Mouse (Mus musculus): ENCODE measurements around the gene Slc51b. TPM values are rescaled to one million over a fixed set of nuclear protein-coding genes. Genes with fewer than 3 reads are reported as not detected.
A peak's percentile ranks its signal among the peaks of the same experiment; 100 is the strongest.

The Slc51b gene
- polyA plus RNA-seq, 1 experiment from 2014 or later: not detected

DNA sequence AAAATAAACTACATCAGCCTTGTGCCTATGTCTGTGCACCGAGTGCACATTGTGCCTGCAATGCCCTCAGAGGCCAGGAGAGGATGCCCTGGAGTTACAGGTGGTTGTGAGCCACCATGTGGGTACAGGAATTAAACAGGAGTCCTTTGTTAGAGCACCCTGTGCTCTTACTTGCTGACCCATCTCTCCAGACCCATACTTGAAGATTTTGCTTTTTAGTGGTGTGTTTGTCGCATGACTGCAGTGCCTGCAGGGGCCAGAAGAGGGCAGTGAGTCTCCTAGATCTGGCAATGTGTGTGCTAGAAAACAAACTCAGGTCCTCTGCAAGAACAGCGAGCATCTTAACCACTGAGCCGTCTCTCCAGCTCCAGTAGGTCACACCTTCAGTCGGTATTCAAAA is 11.4 kb upstream of the Slc51b start:
- H3K9ac ChIP-seq: no peak overlapping the region
- 68% methylated on average over 5 of the region's 5 CpGs for WGBS
- peaks cover 10% of the 10 kb centered on the region; the same call in 1 of the 2 replicates for H3K36me3 ChIP-seq (ENCODE audit: poor library complexity, severe bottlenecking)
- H3K27me3 ChIP-seq: no peaks in the 10 kb centered on the region
- H3K4me1 ChIP-seq: peaks cover 10% of the 10 kb centered on the region
- no peak overlapping the region for H3K27ac ChIP-seq
- no peak overlapping the region for H3K4me3 ChIP-seq
- no peaks in the 10 kb centered on the region for H3K9me3 ChIP-seq (replicated peaks)
- ATAC-seq: no peak
- H3K4me2 ChIP-seq: no peak overlapping the region

DNA sequence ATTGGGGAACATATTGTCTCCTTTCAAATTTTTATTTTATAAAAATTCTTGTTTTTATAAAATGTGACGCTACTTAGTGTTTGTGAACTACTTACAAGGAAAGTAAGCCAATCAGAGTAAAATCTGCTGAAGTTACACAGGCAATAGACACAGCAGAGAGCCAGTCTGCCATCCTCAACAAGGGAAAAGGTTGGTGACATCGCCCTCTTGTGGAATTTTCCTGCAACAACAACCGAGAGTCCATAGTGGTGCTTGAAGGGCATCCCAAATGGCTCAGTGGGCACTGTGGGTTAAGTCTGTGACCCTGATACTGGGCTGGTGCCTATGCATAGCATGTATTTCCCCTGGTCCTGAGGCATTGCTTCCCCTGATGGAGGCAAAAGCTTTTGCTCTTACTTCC is 9.5 kb upstream of the Slc51b start:
- WGBS: 2% methylated on average over 3 of the region's 3 CpGs
- no peak overlapping the region for H3K4me3 ChIP-seq
- H3K27me3 ChIP-seq: no peaks in the 10 kb centered on the region
- H3K27ac ChIP-seq: no peak overlapping the region
- H3K4me2 ChIP-seq: no peak overlapping the region
- H3K9ac ChIP-seq: no peak overlapping the region
- peak; percentile 50 for ATAC-seq
- H3K36me3 ChIP-seq (ENCODE audit: poor library complexity, severe bottlenecking): no peaks in the 10 kb centered on the region
- peaks cover 10% of the 10 kb centered on the region for H3K4me1 ChIP-seq
- no peaks in the 10 kb centered on the region for H3K9me3 ChIP-seq (replicated peaks)

DNA sequence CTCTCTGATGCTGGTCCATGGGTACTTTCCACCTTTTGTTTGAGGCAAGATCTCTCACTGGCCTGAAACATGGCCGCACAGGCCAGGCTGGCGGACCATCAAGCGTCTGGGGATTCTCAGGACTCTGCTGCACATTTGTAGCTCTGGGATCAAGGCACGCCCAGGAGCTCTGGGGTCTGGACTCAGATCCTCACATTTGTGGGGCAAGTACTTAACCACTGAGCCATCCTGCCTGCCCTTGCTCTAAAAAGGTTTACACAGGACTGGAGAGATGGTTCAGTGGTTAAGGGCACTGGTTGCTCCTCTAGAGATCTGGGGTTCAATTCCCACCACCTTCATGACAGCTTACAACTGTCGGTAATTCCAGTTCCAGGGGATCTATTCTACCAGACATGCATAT is 8.2 kb upstream of the Slc51b start:
- ATAC-seq: no peak

DNA sequence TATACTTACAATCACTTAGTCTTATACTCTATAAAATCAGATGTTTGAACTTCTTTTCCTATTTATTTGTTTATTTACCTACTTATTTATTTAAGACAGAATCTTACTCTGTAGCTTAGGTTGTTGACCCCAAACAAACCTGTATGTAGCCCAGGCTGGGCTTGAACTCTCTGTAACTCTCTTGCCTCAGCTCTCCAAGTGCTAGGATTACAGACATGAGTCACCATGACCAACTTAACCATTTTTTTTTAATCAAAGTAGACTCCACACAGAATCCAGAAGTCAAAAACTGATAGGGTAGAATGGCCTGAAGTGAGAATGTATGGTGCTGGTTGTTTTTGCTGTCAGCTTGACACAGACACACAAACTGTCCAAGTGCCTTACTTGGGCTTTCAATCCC is 7.6 kb upstream of the Slc51b start:
- H3K9me3 ChIP-seq (replicated peaks): no peaks in the 10 kb centered on the region
- H3K4me2 ChIP-seq: no peak overlapping the region
- no peak for ATAC-seq

More for the DNA sequence above, 8.2 kb upstream of the Slc51b start:
- Histone ChIP-seq H3K4me1 (no peaks in the 10 kb centered on the region; the same call in 1 of the 2 replicates), H3K27me3 (no peaks in the 10 kb centered on the region), H3K36me3 (ENCODE audit: poor library complexity, severe bottlenecking) (no peaks in the 10 kb centered on the region), H3K4me3 (no peak overlapping the region), H3K4me2 (no peak overlapping the region), H3K27ac (no peak overlapping the region; the same call in 1 of the 2 replicates), H3K9me3 (replicated peaks) (no peaks in the 10 kb centered on the region), H3K9ac (no peak overlapping the region)
- WGBS: 87% methylated on average over 5 of the region's 5 CpGs

DNA sequence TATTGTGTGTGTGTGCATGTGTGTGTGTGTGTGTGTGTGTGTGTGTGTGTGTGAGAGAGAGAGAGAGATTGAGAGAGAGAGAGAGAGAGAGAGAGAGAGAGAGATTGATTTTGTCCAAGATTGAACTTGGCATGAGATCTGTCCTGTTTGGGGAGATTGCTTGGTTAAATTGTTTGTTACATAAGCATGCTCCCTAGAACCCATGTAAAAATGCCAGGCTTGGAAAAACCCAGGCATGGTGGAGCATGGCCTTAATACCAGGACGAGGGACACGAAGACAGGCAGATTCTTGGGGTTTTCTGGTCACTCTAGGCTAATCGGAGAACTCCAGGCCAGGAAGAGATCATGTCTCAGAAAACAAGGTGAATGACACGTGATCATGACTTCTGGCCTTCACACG is 5.2 kb upstream of the Slc51b start:
- Histone ChIP-seq H3K27ac (no peak overlapping the region), H3K4me1 (no peaks in the 10 kb centered on the region), H3K4me3 (no peak overlapping the region), H3K27me3 (no peaks in the 10 kb centered on the region), H3K9ac (no peak overlapping the region), H3K9me3 (replicated peaks) (no peaks in the 10 kb centered on the region), H3K4me2 (no peak overlapping the region), H3K36me3 (ENCODE audit: poor library complexity, severe bottlenecking) (no peaks in the 10 kb centered on the region)
- WGBS: 89% methylated on average over 5 of the region's 5 CpGs
- no peak for ATAC-seq

More for the DNA sequence above, 7.6 kb upstream of the Slc51b start:
- Histone ChIP-seq H3K4me1 (no peaks in the 10 kb centered on the region), H3K27ac (no peak overlapping the region), H3K27me3 (no peaks in the 10 kb centered on the region), H3K9ac (no peak overlapping the region), H3K4me3 (no peak overlapping the region), H3K36me3 (ENCODE audit: poor library complexity, severe bottlenecking) (no peaks in the 10 kb centered on the region)

DNA sequence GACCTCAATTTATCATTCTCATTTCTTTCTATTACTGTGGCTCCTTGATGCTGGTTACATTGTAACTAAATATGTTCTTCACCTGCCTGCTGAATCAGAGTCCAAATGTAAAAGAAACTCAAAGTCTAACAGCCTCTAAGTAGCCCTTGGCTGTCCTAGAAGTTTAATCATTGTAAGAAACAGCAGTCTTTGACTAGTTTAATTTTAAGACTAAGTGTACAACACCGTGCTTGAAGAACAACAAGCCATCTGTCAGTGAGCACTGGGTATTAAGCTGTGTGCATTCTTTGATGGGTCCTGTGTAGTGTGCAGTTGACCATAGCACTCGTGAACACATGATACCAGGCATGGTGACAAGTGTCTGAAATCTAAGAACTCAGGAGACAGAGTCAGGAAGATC is 4.8 kb upstream of the Slc51b start:
- H3K9me3 ChIP-seq (replicated peaks): no peaks in the 10 kb centered on the region
- H3K27me3 ChIP-seq: no peaks in the 10 kb centered on the region
- no peak overlapping the region for H3K27ac ChIP-seq
- H3K4me3 ChIP-seq: no peak overlapping the region
- no peak overlapping the region for H3K9ac ChIP-seq
- no peaks in the 10 kb centered on the region for H3K4me1 ChIP-seq
- no peaks in the 10 kb centered on the region for H3K36me3 ChIP-seq (ENCODE audit: poor library complexity, severe bottlenecking)
- H3K4me2 ChIP-seq: no peak overlapping the region
- WGBS: 78% methylated on average over 2 of the region's 2 CpGs
- ATAC-seq: no peak

DNA sequence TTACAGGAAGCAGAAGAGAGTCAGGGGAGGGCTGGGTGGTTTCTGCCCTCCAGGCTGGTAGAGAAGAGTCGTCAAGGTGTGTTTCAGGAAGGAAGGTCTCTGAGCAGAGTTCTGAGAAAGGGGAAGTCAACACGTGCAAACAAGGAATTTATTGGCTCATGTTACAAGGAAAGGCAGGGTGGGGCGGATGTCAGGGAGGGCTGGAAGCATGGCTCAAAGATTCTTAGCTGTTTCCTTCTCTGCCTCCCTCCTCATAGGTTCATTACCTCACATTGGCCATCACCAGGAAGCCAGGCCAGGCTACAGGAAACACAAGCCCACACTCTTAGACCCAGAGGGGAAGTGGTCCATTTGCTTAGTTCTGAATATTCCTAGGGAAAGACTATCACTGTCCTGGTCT is 1.6 kb upstream of the Slc51b start:
- WGBS: 57% methylated on average over 3 of the region's 3 CpGs
- no peak for ATAC-seq

DNA sequence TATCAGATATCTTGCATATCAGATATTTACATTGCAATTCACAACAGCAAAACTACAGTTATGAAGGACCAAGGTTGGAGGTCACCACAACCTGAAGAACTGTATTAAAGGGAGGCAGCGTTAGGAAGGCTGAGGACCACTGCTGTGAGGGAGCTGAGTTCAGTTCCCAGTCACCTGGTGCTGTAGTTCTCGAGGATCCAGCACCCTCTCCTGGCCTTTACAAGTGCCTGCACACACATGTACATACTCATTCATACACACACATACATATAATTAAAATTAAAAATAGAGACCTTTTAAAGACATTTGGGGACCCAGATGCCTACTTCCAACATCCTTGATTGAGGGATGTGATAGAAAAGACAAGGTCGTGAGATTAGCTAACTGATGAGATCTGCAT is 3.1 kb downstream of the Slc51b start:
- Histone ChIP-seq H3K4me2 (no peak overlapping the region), H3K36me3 (ENCODE audit: poor library complexity, severe bottlenecking) (no peaks in the 10 kb centered on the region), H3K27me3 (no peaks in the 10 kb centered on the region), H3K4me3 (no peak overlapping the region), H3K27ac (no peak overlapping the region), H3K9me3 (replicated peaks) (no peaks in the 10 kb centered on the region), H3K4me1 (no peaks in the 10 kb centered on the region), H3K9ac (no peak overlapping the region)
- 72% methylated on average over 3 of the region's 3 CpGs for WGBS
- ATAC-seq: no peak

More for the DNA sequence above, 1.6 kb upstream of the Slc51b start:
- Histone ChIP-seq H3K36me3 (ENCODE audit: poor library complexity, severe bottlenecking) (no peaks in the 10 kb centered on the region), H3K27me3 (no peaks in the 10 kb centered on the region), H3K4me1 (no peaks in the 10 kb centered on the region), H3K4me2 (no peak overlapping the region), H3K4me3 (no peak overlapping the region), H3K9ac (no peak overlapping the region), H3K27ac (no peak overlapping the region), H3K9me3 (replicated peaks) (no peaks in the 10 kb centered on the region)

DNA sequence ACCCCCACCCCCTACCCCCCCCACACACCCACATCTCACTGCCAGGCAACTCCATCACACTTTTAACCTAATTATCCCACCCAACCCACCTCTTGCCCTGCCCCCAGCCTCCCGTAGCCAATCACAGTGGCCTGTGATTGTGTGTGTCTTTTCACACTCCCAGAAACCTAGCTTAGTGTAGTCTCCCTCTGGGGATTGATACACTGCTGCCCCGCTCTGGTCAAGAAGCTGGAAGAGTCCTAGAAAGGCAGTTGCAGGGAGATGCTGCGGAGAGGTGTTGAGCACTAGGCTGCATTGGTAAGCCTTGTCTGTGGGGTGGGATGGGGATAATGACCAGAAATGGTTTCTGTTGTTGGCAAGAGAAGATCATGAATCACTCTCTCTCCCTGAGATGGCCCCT is 5.0 kb downstream of the Slc51b start:
- no peak overlapping the region for H3K9ac ChIP-seq
- no peaks in the 10 kb centered on the region for H3K36me3 ChIP-seq (ENCODE audit: poor library complexity, severe bottlenecking)
- H3K4me1 ChIP-seq: no peaks in the 10 kb centered on the region
- no peak for ATAC-seq
- H3K27me3 ChIP-seq: no peaks in the 10 kb centered on the region
- no peak overlapping the region for H3K4me3 ChIP-seq
- 42% methylated on average over 3 of the region's 3 CpGs for WGBS
- H3K4me2 ChIP-seq: no peak overlapping the region
- H3K27ac ChIP-seq: no peak overlapping the region
- H3K9me3 ChIP-seq (replicated peaks): no peaks in the 10 kb centered on the region

DNA sequence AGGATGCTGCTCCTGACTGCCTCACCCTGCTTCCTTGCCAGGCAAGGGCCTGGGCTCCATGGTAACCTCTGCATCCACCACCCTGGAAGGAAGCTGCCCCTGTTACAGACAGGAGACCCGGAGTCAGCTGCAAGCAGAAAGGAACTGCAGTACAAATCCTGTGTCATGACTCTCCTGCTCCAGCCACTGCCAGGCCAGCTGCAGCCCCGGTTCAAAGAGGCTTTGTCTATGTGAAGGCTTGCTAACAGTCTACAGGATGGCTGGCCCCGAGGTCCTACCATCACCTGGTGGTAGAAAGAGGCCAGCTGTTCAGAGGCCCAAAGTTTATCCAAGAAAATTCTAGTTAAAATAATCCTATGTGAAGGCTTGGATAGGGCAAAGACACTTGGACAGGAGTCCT is 11.4 kb downstream of the Slc51b start:
- no peaks in the 10 kb centered on the region for H3K4me1 ChIP-seq
- 72% methylated on average over 3 of the region's 3 CpGs for WGBS

DNA sequence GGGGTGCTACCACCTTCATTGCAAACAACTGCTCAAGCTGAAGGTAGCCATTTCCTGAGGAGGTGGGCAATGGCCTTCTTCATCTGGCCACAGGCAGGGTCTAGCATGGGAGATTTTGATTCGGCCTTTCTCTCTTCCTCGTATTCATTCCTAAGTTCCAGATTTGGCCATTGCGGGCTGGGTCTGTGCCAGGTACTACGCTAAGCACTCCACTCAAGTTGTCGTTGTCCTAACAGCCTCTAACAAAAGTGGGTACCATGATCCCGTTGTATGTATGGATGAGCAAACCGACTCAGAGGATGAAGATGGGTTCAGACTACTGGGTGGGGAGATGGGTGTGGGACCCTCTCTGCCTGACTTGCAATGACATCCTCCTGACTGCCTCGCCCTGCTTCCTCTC is 12.4 kb downstream of the Slc51b start:
- no peak for ATAC-seq
- Histone ChIP-seq H3K36me3 (ENCODE audit: poor library complexity, severe bottlenecking) (no peaks in the 10 kb centered on the region), H3K9me3 (replicated peaks) (no peaks in the 10 kb centered on the region), H3K27ac (no peak overlapping the region), H3K27me3 (no peaks in the 10 kb centered on the region), H3K9ac (no peak overlapping the region), H3K4me2 (no peak overlapping the region), H3K4me3 (no peak overlapping the region), H3K4me1 (no peaks in the 10 kb centered on the region)
- WGBS: 89% methylated on average over 8 of the region's 8 CpGs

More for the DNA sequence above, 11.4 kb downstream of the Slc51b start:
- Histone ChIP-seq H3K36me3 (ENCODE audit: poor library complexity, severe bottlenecking) (no peaks in the 10 kb centered on the region), H3K4me3 (no peak overlapping the region), H3K9ac (no peak overlapping the region), H3K9me3 (replicated peaks) (no peaks in the 10 kb centered on the region), H3K27ac (no peak overlapping the region), H3K27me3 (no peaks in the 10 kb centered on the region), H3K4me2 (no peak overlapping the region)
- no peak for ATAC-seq

DNA sequence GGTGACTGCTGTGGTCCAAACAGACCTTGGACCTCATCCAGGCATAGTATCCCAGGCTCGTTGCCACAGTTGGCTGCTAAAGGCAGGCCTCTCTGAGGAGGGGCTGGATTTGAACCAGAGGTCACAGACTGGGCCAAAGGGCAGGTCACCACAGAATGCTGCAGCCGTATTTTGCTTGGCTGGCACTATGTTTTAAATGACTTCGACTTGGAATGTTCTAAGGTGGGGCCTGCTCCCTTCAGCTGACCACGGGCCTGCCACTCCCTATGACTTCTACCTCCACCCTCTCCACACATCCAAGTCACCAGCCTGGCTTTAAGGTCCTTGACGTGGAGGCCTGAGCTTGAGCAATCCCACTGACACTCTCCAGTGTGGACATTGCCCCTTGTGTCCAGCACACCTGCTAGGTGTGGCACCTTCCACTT is 13.9 kb downstream of the Slc51b start:
- WGBS: 77% methylated on average over 5 of the region's 5 CpGs

DNA sequence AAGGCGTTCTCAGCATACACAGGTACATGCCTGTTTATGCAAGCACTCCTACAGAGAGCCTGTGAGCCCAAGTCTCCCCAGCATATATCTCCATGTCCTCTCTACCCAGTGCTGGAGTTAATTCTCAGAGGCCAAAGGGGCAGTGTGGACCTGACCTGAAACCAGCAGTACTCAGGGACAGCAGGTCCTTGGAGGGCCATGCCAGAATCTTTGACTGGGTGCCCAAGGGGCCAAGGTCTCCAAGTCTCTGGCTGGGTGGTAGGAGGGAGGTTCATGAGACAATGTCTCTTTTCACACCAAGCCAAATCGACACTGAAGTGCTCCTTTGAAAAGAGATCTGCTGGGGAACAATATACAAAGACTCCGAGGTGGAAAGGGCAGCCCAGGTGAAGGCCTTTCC is 14.9 kb downstream of the Slc51b start:
- Histone ChIP-seq H3K27me3 (no peaks in the 10 kb centered on the region), H3K36me3 (ENCODE audit: poor library complexity, severe bottlenecking) (no peaks in the 10 kb centered on the region), H3K4me1 (peaks cover 9% of the 10 kb centered on the region), H3K9me3 (replicated peaks) (no peaks in the 10 kb centered on the region), H3K4me2 (no peak overlapping the region), H3K9ac (no peak overlapping the region), H3K4me3 (no peak overlapping the region), H3K27ac (no peak overlapping the region)
- no peak for ATAC-seq
- 76% methylated on average over 3 of the region's 3 CpGs for WGBS

More for the DNA sequence above, 13.9 kb downstream of the Slc51b start:
- Histone ChIP-seq H3K9ac (no peak overlapping the region), H3K4me3 (no peak overlapping the region), H3K9me3 (replicated peaks) (no peaks in the 10 kb centered on the region), H3K36me3 (ENCODE audit: poor library complexity, severe bottlenecking) (no peaks in the 10 kb centered on the region), H3K4me2 (no peak overlapping the region), H3K27ac (no peak overlapping the region), H3K27me3 (no peaks in the 10 kb centered on the region), H3K4me1 (peaks cover 8% of the 10 kb centered on the region)
- no peak for ATAC-seq

All from forebrain, embryonic 13.5 days (tissue).